Mouse (Mus musculus) stomach, postnatal 0 days (tissue): ENCODE results near the gene Hspb7. TPM values are rescaled to one million over a fixed set of nuclear protein-coding genes. Genes with fewer than 3 reads are reported as not detected.

Source experiments
- ATAC-seq: fragments of 200-750 bp; cut with Nextera tagmentation; 2 replicates; pipeline ENCODE4 v1.8.0; 2017; ENCODE audit not compliant: low FRiP score, low TSS enrichment
- DNase-seq: peaks from one replicate; pipeline ENCODE4 v3.0.0-alpha.2; 2016; ENCODE audit warnings: low spot score
- H3K27ac ChIP-seq: fragments of 300-500 bp; sonication (generic); replicated peaks from 2 replicates; pipeline ENCODE4 v1.5.1; 2014; ENCODE audit warnings: mild to moderate bottlenecking, control low read depth
- H3K27me3 ChIP-seq: fragments of 300-500 bp; sonication (generic); 2 replicates; pipeline ENCODE4 v1.6.1; 2014; ENCODE audit warnings: low read length; ENCODE audit not compliant: control insufficient read depth, insufficient read depth
- H3K36me3 ChIP-seq: fragments of 300-500 bp; sonication (generic); 2 replicates; pipeline ENCODE4 v1.6.1; 2014; ENCODE audit warnings: low read length, mixed read lengths; ENCODE audit not compliant: control insufficient read depth, insufficient read depth
- H3K4me1 ChIP-seq: fragments of 300-500 bp; sonication (generic); replicated peaks from 2 replicates; pipeline ENCODE4 v1.6.1; 2014; ENCODE audit warnings: antibody characterized with exemption; ENCODE audit not compliant: control insufficient read depth, insufficient read depth
- H3K4me2 ChIP-seq: fragments of 300-500 bp; sonication (generic); replicated peaks from 2 replicates; pipeline ENCODE4 v1.6.1; 2014; ENCODE audit warnings: low read depth, mild to moderate bottlenecking, control low read depth, moderate library complexity
- H3K4me3 ChIP-seq: fragments of 300-500 bp; sonication (generic); 2 replicates; pipeline ENCODE4 v1.5.1; 2014; ENCODE audit warnings: low read depth, low read length, control low read depth
- H3K9ac ChIP-seq: fragments of 300-500 bp; sonication (generic); 2 replicates; pipeline ENCODE4 v1.6.1; 2014; ENCODE audit warnings: mild to moderate bottlenecking, low read length, control low read depth, mixed read lengths
- H3K9me3 ChIP-seq: fragments of 300-500 bp; sonication (generic); 2 replicates; pipeline ENCODE4 v1.6.1; 2016; ENCODE audit warnings: low read length; ENCODE audit not compliant: control insufficient read depth
- CTCF ChIP-seq: IDR thresholded peaks from 2 replicates; pipeline ENCODE4 v1.5.1; 2016; ENCODE audit warnings: antibody characterized with exemption, low read depth, mild to moderate bottlenecking, moderate library complexity
- EP300 ChIP-seq: optimal IDR thresholded peaks from 2 replicates; pipeline ENCODE3; 2016; ENCODE audit warnings: antibody characterized with exemption
- WGBS: fragments of 180-500 bp; shearing (Covaris S2); extraction: QIAGEN DNeasy Blood & Tissue Kit; methylation state at CpG from one replicate; pipeline ENCODE4 v1.1.7; 2014; 5-methylcytosine and 5-hydroxymethylcytosine counted together
- polyA plus RNA-seq: library from polyadenylated mRNA; unstranded; fragments of >200 nt; fragmentation: Nextera tagmentation; extraction: Ambion mirVana; gene quantifications from 2 replicates; pipeline ENCODE4 v1.2.1, GENCODE M21; 2015

Hspb7 gene
- polyA plus RNA-seq, 1 experiment from 2014 or later: 2.3 TPM

GRCm38 (mm10) chr4:141398545-141398944 lies 22.0 kb upstream of the Hspb7 start, which contains the start of gene Clcnka:
TSS of gene Clcnka (minus strand) at chr4:141398724.
- Histone ChIP-seq H3K9ac (no peak within 1 kb of the TSS), H3K4me2 (no peak within 1 kb of the TSS), H3K4me3 (no peak within 1 kb of the TSS), H3K27ac (no peak within 1 kb of the TSS), H3K36me3 (no peaks in the 10 kb centered on the region), H3K9me3 (no peaks in the 10 kb centered on the region), H3K4me1 (no peaks in the 10 kb centered on the region), H3K27me3 (no peaks in the 10 kb centered on the region)
- 42% methylated on average over 12 of the region's 12 CpGs for WGBS
- DNase-seq (no peak), ATAC-seq (peak; percentile 65)
- no peak for TF ChIP-seq CTCF
- TF ChIP-seq EP300: no peak

GRCm38 (mm10) chr4:141400171-141400570 lies 20.4 kb upstream of the Hspb7 start:
- TF ChIP-seq EP300 (no peak), CTCF (no peak)
- no peak for DNase-seq
- H3K9ac ChIP-seq: no peak overlapping the region
- no peak for ATAC-seq
- H3K27ac ChIP-seq: no peak overlapping the region
- no peak overlapping the region for H3K4me2 ChIP-seq
- no peaks in the 10 kb centered on the region for H3K4me1 ChIP-seq
- H3K9me3 ChIP-seq: no peaks in the 10 kb centered on the region
- H3K36me3 ChIP-seq: no peaks in the 10 kb centered on the region
- H3K4me3 ChIP-seq: no peak overlapping the region
- 86% methylated on average over 15 of the region's 15 CpGs for WGBS
- H3K27me3 ChIP-seq: no peaks in the 10 kb centered on the region

- 0 out of 2 replicates have a peak overlapping the region, but pooled peaks have one; percentile 16 for H3K4me2 ChIP-seq
- peak; percentile 65 for ATAC-seq
- peak; percentile 99 for TF ChIP-seq CTCF
- TF ChIP-seq EP300: no peak
- no peak overlapping the region for H3K9ac ChIP-seq
- H3K27me3 ChIP-seq: no peaks in the 10 kb centered on the region
- WGBS: 11% methylated on average over 15 of the region's 15 CpGs
- DNase-seq: peak; percentile 87
- no peak overlapping the region for H3K4me3 ChIP-seq
- no peaks in the 10 kb centered on the region for H3K9me3 ChIP-seq
- H3K36me3 ChIP-seq: no peaks in the 10 kb centered on the region
- no peak overlapping the region for H3K27ac ChIP-seq
- H3K4me1 ChIP-seq: no peaks in the 10 kb centered on the region
These were observed 15.9 kb upstream of the Hspb7 start for GRCm38 (mm10) chr4:141404518-141405313.

DNA sequence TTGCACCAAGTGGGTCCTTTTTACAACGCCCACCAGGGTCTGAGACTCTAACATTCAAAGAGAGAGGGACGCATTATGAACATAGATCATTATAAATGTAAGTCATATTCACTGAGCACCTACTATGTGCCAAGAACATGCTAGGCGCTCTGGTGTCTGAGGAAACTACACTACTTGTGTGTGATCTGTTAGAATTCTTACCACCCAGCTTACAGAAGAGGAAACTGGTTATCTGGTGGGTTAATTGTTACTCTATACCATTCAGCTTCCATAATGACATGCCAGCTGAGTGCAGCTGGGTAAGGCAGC lies 15.3 kb upstream of the Hspb7 start:
- no peaks in the 10 kb centered on the region for H3K36me3 ChIP-seq
- no peaks in the 10 kb centered on the region for H3K4me1 ChIP-seq
- H3K4me3 ChIP-seq: no peak overlapping the region
- H3K9ac ChIP-seq: no peak overlapping the region
- WGBS: 78% methylated on average over 3 of the region's 3 CpGs
- ATAC-seq (no peak), DNase-seq (no peak)
- TF ChIP-seq EP300 (no peak), CTCF (no peak)
- H3K4me2 ChIP-seq: no peak overlapping the region
- H3K9me3 ChIP-seq: no peaks in the 10 kb centered on the region
- H3K27ac ChIP-seq: no peak overlapping the region
- H3K27me3 ChIP-seq: no peaks in the 10 kb centered on the region

GRCm38 (mm10) chr4:141406516-141407299 lies 13.9 kb upstream of the Hspb7 start:
- Histone ChIP-seq H3K36me3 (no peaks in the 10 kb centered on the region), H3K9ac (no peak overlapping the region), H3K9me3 (no peaks in the 10 kb centered on the region), H3K27ac (no peak overlapping the region), H3K4me1 (no peaks in the 10 kb centered on the region), H3K27me3 (no peaks in the 10 kb centered on the region), H3K4me3 (no peak overlapping the region), H3K4me2 (no peak overlapping the region)
- peak; percentile 49 for ATAC-seq
- 34% methylated on average over 13 of the region's 14 CpGs for WGBS
- TF ChIP-seq CTCF (peak; percentile 84), EP300 (no peak)
- peak; percentile 65 for DNase-seq

DNA sequence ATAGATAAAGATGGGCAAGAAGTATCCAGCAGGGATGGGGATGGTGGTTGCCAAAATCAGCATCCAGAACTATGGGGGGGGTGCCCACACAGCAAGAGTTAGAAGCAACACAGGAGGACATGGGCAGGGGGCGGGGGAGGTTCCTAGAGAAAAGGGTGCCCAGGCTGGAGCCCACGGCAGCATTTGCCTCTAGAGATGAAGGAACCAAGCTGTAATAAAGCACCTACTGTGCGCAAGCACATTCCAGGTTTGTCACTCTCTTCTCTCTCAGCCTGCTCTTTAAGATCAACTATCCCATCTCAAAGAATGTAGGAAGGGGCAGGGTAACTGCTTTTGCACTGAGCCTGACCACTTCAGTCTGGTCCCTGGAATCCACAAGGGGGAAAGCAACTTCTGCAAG lies 12.0 kb upstream of the Hspb7 start:
- ATAC-seq (no peak), DNase-seq (no peak)
- no peak overlapping the region for H3K4me3 ChIP-seq
- H3K4me2 ChIP-seq: no peak overlapping the region
- WGBS: 87% methylated on average over 3 of the region's 3 CpGs
- H3K9me3 ChIP-seq: no peaks in the 10 kb centered on the region
- H3K4me1 ChIP-seq: no peaks in the 10 kb centered on the region
- TF ChIP-seq CTCF (no peak), EP300 (no peak)
- no peak overlapping the region for H3K9ac ChIP-seq
- no peaks in the 10 kb centered on the region for H3K36me3 ChIP-seq
- H3K27me3 ChIP-seq: no peaks in the 10 kb centered on the region
- H3K27ac ChIP-seq: no peak overlapping the region
